Mouse (Mus musculus) spleen, adult 12 weeks (tissue): ENCODE data around the gene Mrps6.

Experiments
- DNase-seq: peaks from one replicate; pipeline ENCODE4 v3.0.0; 2022; ENCODE audit warnings: low spot score

Mrps6 gene

DNA sequence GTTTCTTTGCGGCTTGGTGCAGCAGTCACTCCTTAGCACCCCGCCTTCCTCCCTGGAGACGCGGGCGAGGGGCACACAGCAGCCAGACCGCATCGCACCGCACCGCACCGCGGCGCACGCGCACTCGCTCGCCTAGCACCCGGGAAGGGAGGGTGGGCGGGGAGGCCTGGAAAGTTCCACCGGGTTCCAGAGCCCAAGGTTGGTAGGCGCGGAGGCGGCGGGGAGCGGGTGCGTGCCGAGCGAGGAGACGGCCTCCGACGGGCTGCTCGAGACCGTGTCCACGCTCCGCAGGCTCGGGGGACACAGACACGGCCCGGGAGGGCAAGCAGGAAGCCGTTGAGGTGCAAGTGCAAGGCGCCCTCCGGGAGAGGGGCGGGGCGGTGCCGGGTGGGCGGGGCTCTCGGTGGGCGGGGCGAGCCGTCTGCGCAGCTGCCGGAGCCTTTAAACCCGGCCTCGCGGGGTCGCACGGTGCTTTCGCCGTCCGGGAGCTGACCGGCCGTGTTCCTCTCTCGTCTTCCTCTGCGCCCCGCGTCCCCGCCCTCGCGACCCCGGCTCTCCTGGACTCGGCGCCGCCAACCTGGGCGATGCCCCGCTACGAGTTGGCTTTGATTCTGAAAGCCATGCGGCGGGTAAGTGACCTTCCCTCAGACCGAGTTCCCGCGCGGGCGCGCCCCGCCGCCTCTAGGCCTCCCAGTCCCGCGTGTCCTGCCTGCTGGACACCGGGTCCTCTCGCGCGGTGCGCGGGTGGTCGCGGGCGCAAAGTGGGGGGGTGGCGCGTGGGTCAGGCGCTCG lies at the start of gene Mrps6, which contains the start of the genes Gm49711 and Slc5a3:
TSS of gene Mrps6 (plus strand) at position 419 of the 792 bp plus-strand sequence.
TSS of gene Gm49711 (plus strand) at position 465 of the 792 bp plus-strand sequence.
TSS of gene Slc5a3 (plus strand) at position 471 of the 792 bp plus-strand sequence.
- peak; percentile 82 for DNase-seq

GRCm38 (mm10) chr16:92009586-92009985 lies 48.5 kb upstream of the Mrps6 start:
- no peak for DNase-seq

DNA sequence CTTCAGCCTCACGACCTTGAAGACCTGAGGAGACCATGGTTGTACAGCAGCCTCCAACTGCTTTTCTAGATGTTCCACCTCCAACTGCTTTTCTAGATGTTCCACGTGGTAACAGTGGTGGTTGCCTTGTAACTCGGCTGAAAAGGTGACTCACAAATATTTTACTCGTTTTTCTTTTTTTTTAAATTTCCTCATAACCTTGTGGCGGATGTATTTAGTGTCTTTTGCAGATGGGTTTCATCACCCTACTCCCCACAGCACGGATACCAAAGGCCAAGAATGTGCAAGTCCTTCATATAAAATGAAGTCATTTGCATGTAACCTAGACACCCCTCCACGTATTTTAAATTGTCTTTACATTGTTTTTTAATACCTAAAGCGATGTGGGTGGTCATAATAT lies 41.3 kb upstream of the Mrps6 start:
- DNase-seq: no peak

DNA sequence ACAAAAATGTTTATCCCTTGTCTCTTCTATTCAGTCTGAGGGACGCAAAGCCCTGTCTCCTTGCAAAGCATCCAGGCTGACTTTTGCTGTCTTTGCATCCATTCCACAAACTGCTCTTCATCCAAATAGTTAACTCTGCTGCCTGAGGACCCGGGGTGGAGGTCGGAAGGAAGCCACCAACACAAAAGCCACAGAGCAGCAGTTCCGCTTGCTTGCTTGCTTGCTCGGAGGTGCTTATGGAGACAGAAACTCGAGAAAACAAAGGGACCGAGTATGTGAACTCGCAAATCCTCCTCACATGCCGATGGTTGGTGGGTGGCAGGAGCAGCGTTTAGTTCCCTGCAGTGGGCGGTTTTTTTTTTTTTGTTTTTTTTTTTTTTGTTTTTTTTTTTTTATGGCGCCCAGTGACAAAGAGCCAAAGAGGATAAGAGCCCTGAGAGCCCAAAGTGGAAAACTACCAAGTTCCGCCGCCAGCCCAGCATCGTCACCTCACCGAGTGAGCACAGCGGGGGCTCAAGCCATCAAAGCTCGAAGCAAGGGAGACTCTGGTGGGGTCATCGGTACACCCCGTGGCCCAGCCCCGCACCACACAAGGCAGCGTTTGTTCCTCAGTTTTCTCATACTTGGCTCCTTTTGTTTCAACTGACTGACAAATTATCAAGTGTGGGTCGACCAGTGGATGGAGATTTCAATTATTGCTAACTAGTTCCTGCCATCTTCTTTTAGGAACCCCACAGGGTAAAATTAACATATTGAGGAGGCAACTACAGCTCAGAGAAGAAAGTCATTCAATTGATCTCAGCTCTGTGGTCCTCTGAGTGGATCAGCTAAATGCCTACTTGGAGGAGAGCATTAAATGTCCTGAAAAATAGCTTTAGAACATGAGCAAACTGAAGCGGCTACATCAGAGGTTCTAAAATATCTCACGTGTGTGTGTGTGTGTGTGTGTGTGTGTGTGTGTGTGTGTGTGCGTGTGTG lies 38.6 kb upstream of the Mrps6 start:
- no peak for DNase-seq

GRCm38 (mm10) chr16:92021656-92022400 lies 36.2 kb upstream of the Mrps6 start:
- no peak for DNase-seq

- no peak for DNase-seq
These were observed 35.4 kb upstream of the Mrps6 start for GRCm38 (mm10) chr16:92022494-92023283.

DNA sequence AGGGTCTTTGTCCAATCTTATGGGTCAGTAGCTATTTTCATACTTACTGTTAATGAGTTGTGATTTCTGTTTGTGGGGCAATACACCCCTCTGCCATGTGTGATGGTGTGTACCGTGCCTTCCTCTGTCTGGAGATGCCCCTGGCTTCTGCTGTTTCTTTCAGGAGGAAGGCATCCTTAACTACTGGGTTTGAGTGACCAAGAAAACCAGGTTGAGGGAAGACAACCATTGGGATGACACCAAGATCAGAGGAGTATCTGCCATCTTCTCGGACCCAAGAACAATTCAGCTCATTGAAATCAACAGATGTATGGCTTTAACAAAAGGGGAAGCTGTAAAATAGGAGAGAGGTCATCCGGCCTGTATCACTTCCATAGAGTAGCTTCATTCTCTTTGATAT lies 24.8 kb upstream of the Mrps6 start:
- no peak for DNase-seq

- no peak for DNase-seq
These were observed 23.4 kb upstream of the Mrps6 start for GRCm38 (mm10) chr16:92034676-92035075.

DNA sequence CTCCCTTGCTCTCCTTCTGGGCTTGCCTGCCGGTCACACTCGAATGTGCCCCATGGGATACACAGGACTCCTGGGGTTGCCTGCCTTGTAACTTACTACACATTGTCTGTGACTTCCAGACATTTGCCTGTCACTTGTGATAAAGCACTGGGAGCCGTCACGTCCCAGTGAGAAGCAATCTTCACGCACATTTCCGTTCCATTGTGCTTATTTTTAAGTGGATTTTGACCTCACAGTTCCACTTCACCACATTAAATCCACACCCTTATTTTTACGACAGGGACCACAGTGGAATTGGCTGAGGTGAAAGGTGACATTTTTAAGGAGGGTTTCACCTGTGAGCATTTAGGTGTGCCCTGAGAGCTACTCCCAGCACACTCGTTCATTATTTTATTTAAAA lies 21.4 kb upstream of the Mrps6 start:
- no peak for DNase-seq

DNA sequence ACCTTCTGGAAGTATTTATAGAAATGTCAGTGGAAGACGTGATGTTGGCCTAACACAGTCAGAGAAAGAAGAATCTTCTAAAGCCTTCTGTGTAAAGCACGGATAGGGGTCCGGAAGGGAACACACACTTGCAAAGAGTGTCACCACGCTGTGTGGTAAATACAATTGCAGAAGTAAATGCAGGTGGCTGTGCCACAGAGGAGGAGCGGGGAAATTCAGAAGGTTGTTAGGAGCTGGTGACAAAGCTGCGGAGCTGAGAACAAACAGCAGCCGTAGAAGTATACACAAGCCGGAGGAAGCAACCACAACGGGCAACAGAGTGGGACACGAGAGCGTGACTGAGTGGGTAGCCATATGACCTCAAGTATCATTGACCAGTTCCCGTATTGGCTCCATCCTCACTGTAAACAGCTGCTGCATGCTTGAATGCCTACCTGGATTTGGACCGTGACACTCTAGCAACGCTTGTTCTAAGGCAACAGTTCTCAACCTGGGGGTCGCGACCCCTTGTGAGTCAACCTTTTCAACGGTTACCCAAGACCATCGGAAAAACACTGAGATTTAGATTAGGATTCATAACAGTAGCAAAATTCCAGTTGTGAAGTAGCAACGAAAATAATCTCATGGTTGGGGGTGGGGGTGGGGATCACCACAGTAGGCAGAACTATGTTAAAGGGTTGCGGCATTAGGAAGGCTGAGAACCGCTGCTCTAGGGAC lies 20.0 kb upstream of the Mrps6 start:
- DNase-seq: no peak

DNA sequence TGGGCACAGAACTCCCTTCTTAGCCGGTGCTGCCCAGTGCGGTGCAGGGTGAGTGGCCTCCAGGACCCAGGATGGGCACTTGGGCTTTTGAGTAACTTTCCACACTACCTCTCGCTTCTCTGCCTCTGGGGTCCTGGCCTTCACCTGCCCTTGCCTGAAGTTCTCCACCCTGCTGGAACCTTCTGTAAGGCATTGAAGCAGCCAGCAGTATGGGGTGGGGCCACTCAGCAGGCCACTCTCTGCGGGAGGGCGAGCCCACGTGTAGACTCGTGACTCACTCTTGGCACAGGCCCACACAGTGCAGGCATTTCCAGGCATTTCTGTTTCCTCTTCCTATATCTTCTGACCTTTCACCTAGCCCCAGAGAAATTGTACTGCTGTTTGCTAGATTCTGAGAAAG lies 18.6 kb upstream of the Mrps6 start:
- DNase-seq: no peak

DNA sequence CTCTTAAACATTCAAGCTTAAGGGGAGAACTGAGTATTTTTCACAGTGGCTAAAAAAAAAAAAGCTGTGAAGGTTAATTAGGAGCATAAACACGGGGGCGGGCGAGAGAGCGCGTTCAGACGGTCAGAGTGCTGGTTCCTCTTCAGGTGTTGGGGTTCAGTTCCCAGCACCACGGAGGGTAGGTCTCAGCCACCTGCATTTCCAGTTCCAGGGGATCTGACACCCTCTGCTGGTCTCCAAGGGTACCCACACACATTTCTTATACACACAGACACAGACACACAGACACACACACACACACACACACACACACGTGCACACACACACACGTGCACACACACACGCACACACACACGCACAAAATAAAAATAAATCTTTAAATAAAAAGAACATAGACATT lies 18.1 kb upstream of the Mrps6 start:
- no peak for DNase-seq

DNA sequence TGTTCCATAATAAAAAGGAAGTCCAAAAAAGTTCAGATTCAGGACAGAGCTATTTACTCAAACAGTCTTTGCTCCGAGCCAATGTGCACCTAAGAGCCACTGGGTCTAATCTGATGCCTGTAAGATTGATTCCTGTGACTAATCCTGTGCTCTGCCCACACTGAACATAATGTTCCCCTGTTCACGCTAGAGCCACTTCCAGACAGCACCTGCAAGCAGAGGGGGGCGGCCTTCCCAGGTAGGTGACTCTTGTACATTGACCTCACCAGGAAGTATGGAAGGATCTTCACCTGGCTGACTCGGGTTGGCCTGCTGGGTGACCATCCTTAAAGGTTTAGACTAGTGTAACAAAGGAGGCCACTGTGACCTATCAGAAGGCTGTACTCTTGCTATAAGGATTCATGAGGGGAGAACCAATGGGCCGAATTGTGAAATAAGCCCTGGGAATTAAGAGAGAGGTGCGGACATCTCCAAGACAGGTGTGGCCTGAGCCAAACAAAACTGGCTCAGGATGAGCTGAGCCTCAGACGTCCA lies 6.2 kb upstream of the Mrps6 start:
- DNase-seq: no peak

DNA sequence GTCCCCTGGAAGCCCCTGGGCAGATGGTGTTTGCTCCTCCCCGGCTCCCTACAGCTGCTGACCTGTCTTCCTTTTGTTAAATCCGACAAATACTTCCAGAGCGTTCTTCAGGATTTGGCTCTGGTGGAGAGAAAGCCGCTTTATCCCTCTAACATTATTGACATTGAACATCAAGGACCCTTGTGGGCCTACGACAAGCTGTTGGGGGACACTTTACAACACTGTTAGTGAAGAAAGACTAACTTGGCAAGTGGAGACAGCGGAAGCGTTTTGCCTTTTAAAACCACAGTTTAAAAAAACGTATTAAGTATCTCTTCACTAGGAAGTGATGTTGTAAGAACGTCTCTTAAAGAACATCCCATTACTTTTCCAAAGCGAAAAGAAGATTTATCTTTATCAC lies 5.5 kb upstream of the Mrps6 start:
- no peak for DNase-seq

DNA sequence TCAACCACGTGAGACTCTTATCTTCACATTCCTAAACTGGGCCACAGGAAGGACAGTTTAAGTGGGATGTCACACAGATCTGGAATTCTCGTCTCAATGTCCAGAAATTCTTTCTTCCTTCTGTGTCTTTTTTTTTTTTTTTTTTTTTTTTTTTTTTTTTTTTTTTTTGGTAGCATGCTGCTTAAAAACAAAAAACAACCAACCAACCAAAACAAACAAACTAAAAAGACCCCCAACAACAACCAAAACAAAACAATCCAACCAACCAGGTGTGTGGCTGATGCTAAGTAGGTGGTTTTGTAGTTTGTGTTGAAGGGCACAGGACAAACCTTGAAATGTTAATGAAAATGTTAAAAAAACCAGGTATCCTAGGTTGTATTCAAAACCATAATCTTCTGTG lies 1.4 kb upstream of the Mrps6 start:
- DNase-seq: no peak

- DNase-seq: peak; percentile 2
These were observed 616 bp upstream of the Mrps6 start for GRCm38 (mm10) chr16:92057456-92057851.

DNA sequence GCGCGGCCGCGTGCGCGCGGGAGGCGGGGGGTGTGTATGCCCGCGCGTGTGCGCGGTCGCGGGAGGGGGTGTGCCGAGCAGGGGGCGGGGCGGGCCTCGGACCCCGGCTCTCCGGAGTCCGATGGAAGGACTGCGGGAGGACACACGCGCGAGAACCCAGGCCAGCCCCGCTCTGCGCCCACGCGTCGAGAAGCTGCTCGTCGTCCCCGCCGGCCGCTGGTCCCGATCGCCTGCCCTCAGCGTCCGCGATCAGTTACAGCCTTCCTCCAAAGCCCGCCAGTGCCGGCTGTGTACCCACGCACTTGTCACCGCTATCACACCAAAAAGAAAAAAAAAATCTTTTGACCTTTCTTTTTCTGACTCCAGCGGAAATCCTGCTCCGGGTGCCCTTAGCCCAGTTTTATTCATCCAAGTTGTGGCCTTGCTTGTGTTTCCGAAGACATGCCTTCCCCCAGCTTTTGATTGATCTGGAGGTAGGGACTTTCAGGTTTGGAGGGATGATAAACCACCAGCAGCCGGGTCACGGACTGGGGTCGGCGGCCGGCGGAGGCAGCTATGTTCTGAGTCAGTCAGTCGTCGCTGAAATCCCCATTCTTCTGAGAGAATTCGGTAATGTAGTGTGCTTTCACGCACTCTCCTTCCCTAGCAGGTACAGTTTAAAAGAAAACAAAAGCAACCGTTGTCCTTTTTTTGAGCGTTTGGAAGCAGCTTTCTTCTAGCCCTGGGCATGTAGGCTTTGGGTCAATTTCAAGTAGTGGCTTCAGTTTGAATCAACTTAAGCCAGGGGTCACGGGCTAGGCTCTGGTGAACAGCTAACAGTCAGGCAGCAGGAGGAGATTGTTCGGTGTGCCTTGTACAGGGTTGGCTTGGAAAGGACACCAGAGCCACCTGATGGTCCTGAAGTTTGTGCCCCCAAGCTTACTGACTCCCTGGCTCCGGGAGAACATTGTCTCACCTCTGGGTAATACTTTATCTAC lies 862 bp downstream of the Mrps6 start:
- DNase-seq: peak; percentile 9

DNA sequence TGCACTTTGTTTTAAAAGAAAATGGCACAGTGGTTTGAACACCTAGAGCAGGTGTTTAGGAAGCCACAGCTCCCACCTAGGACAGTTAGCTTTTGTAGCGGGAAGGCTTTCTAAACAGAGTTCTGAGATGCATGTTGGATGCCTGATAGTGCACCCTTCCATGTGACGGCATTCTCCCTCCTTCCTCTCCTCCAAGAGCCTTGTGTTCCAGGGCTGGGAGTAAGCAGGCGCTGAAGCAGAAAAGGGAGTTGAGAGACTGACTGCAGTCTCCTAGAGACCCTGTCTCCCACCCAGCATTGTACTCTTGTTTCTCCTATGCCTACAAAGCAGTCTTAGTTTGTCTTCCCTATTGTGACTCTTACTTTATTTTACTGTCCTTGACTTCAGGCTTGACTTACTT lies 2.1 kb downstream of the Mrps6 start:
- no peak for DNase-seq

GRCm38 (mm10) chr16:92061586-92061985 lies 3.5 kb downstream of the Mrps6 start:
- no peak for DNase-seq
